Mouse (Mus musculus): ENCODE measurements around the gene Arhgap9. TPM values are rescaled to one million over a fixed set of nuclear protein-coding genes. Genes with fewer than 3 reads are reported as not detected.

Arhgap9 gene
- polyA plus RNA-seq, 1 experiment from 2014 or later: 2.6 TPM

DNA sequence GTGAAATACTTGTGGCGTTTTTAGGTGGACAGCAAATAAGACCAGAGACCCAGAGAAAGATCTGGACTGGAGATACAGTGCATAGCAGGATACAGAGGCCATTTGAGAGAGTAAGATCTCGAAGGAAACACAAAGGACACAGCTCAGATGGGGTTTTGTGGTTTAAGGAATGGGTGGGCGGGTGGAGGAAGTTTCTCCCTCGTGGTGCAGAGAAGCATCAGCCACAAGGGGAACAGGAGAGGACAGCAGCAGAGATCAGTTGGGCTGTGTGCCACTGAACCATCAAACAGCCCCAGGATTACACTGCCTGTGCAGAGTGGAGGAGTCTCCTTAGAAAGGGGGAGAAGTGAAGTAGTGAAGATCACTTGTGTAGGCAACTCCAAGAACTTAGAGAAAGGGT, 3.8 kb upstream of the Arhgap9 start:
- H3K9me3 ChIP-seq (ENCODE audit: low read length): no peaks in the 10 kb centered on the region
- no peak overlapping the region for H3K4me3 ChIP-seq (ENCODE audit: low read length)
- ATAC-seq (ENCODE audit: low FRiP score, low TSS enrichment): no peak
- no peak overlapping the region for H3K27ac ChIP-seq (ENCODE audit: low read length)
- no peaks in the 10 kb centered on the region; the same call in 1 of the 2 replicates for H3K27me3 ChIP-seq (ENCODE audit: insufficient read depth, low read length)
- no peak overlapping the region for H3K9ac ChIP-seq (replicated peaks; ENCODE audit: low read length)
- no peaks in the 10 kb centered on the region for H3K36me3 ChIP-seq (ENCODE audit: insufficient read depth, low read length)
- no peaks in the 10 kb centered on the region for H3K4me1 ChIP-seq (ENCODE audit: insufficient read depth, low read length)
- WGBS: 38% methylated on average over 4 of the region's 4 CpGs
- H3K4me2 ChIP-seq (replicated peaks; ENCODE audit: low read depth, low read length): no peak overlapping the region

DNA sequence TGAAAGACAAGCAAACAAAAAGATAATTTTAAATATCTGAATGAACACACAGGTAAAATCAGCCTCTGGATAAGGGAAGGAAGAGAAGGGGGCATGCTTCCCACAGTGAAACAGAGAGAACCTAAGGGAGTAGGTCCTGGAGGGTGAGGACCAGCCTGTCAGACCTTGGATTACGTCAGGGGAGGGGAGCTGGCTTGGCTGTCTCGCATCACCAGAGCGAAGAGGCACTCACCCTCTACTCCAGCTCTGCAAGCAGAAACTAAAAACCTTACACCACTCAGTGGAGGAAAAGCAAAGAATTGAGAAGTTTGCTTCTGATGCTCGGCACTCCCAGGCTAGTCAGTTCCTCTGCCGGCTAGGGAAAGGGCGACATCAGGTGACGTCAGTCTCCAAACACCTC, 1.8 kb upstream of the Arhgap9 start:
- ATAC-seq (ENCODE audit: low FRiP score, low TSS enrichment): peak; percentile 73
- 42% methylated on average over 7 of the region's 7 CpGs for WGBS
- Histone ChIP-seq H3K4me3 (ENCODE audit: low read length) (no peak overlapping the region), H3K9me3 (ENCODE audit: low read length) (no peaks in the 10 kb centered on the region), H3K27me3 (ENCODE audit: insufficient read depth, low read length) (peaks cover 9% of the 10 kb centered on the region; the same call in 1 of the 2 replicates), H3K4me1 (ENCODE audit: insufficient read depth, low read length) (no peaks in the 10 kb centered on the region), H3K36me3 (ENCODE audit: insufficient read depth, low read length) (no peaks in the 10 kb centered on the region), H3K27ac (ENCODE audit: low read length) (no peak overlapping the region), H3K4me2 (replicated peaks; ENCODE audit: low read depth, low read length) (no peak overlapping the region), H3K9ac (replicated peaks; ENCODE audit: low read length) (no peak overlapping the region)

DNA sequence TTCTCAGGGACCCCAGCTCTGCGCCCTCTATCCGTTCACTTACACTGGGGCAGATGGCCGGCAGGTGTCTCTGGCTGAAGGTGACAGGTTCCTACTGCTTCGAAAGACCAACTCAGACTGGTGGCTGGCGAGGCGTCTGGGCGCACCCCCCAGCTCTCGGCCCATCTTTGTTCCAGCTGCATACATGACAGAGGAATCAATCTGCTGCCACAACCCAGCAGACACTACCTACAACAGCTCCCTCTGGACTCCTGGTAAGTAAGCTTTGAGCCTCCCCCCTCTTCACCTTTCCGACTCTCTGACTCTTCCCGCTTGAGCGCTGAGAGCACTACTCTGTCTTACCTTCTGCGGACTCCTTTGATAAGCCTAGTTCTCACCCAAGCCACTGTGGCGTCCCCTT, 414 bp downstream of the Arhgap9 start:
- peaks cover 31% of the 10 kb centered on the region for H3K27me3 ChIP-seq (ENCODE audit: insufficient read depth, low read length)
- no peak overlapping the region for H3K4me2 ChIP-seq (replicated peaks; ENCODE audit: low read depth, low read length)
- H3K9me3 ChIP-seq (ENCODE audit: low read length): 0 out of 2 replicates have a peak, but pooled peaks cover 2% of the 10 kb centered on the region
- peaks cover 17% of the 10 kb centered on the region for H3K4me1 ChIP-seq (ENCODE audit: insufficient read depth, low read length)
- no peak overlapping the region for H3K9ac ChIP-seq (replicated peaks; ENCODE audit: low read length)
- H3K27ac ChIP-seq (ENCODE audit: low read length): no peak overlapping the region
- H3K4me3 ChIP-seq (ENCODE audit: low read length): no peak overlapping the region
- WGBS: 60% methylated on average over 13 of the region's 13 CpGs
- no peak for ATAC-seq (ENCODE audit: low FRiP score, low TSS enrichment)
- no peaks in the 10 kb centered on the region for H3K36me3 ChIP-seq (ENCODE audit: insufficient read depth, low read length)

DNA sequence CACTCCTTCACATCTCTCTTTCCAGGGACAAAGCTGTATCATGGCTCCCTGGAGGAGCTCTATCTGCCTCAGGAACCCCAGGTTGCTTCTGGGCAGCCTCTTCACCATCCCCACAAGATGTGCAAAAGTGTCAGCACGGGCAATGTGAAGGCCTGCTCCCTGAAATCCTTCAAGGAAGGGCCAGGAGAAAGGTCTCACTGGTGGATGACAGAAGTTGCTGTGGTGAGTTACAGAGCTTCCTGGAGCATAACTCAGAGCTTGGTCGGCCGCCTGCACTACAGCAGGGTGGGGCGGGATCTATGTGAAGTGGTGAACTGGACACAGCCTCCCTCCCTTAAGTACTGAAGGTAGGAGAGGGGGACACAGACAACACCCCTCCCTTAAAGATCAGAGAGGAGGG, 905 bp downstream of the Arhgap9 start:
- H3K4me2 ChIP-seq (replicated peaks; ENCODE audit: low read depth, low read length): no peak overlapping the region
- H3K27ac ChIP-seq (ENCODE audit: low read length): no peak overlapping the region
- peaks cover 17% of the 10 kb centered on the region for H3K4me1 ChIP-seq (ENCODE audit: insufficient read depth, low read length)
- peaks cover 36% of the 10 kb centered on the region for H3K27me3 ChIP-seq (ENCODE audit: insufficient read depth, low read length)
- no peak overlapping the region for H3K9ac ChIP-seq (replicated peaks; ENCODE audit: low read length)
- no peak overlapping the region for H3K4me3 ChIP-seq (ENCODE audit: low read length)
- 0 out of 2 replicates have a peak, but pooled peaks cover 4% of the 10 kb centered on the region for H3K9me3 ChIP-seq (ENCODE audit: low read length)
- WGBS: 61% methylated on average over 4 of the region's 4 CpGs
- ATAC-seq (ENCODE audit: low FRiP score, low TSS enrichment): no peak
- no peaks in the 10 kb centered on the region for H3K36me3 ChIP-seq (ENCODE audit: insufficient read depth, low read length)

DNA sequence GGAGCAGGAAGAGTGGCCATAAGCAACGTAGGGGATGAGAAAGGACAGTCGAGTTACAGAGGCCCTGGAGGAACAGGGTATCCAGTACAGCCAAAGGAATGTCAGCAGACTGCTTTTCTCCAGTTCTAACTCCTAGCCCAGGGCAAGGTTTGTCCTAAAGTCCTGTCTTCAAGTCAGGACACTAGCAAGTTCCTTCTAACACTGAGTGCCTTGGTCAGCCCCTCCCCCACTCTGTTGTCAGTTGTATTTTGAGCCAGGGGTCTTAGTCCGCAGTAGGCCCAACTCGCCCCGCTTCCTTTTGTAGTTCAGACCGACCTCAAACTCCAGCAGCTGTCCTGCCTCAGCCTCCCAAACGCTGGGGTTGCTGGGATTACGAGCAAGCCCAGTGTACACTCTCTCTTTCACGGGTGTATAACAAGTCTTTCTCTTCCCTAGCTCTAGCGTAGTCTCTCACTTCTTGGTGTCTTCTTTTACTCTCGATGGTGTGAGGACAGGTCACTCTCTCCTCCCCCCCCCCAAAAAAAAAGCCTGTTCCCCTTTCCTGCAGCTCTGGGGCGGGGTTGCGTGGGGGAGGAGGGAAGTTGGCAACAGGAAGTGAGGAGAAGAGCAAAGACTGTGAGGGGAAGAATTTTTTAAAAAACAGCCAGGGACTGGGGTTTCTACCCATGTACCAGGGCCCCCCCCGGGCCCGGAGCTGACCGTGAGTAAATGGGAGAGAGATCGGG, 1.5 kb downstream of the Arhgap9 start:
- ATAC-seq (ENCODE audit: low FRiP score, low TSS enrichment): no peak
- no peak overlapping the region for H3K4me3 ChIP-seq (ENCODE audit: low read length)
- H3K9me3 ChIP-seq (ENCODE audit: low read length): 0 out of 2 replicates have a peak, but pooled peaks cover 4% of the 10 kb centered on the region
- peaks cover 42% of the 10 kb centered on the region for H3K27me3 ChIP-seq (ENCODE audit: insufficient read depth, low read length)
- WGBS: 68% methylated on average over 17 of the region's 17 CpGs
- H3K9ac ChIP-seq (replicated peaks; ENCODE audit: low read length): no peak overlapping the region
- H3K4me2 ChIP-seq (replicated peaks; ENCODE audit: low read depth, low read length): no peak overlapping the region
- H3K36me3 ChIP-seq (ENCODE audit: insufficient read depth, low read length): no peaks in the 10 kb centered on the region
- H3K4me1 ChIP-seq (ENCODE audit: insufficient read depth, low read length): peaks cover 17% of the 10 kb centered on the region
- H3K27ac ChIP-seq (ENCODE audit: low read length): no peak overlapping the region

DNA sequence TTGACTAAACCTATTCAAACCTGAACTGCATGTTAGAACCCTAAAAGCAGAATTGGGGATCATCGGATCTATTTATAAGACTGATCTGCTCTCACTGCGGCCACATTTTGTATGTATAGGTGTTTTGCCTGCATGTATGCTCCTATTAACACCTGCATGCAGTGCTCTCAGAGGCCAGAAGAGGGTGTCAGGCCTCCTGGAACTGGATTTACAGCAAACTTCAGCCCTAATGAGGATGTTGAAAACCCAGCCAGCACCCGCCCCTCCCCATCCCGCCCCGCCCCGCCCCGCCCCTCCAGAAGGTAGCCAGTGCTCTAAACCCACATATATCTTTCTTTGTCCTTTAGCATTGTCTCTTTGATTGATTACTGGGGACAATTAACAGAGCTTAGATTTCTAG, 2.7 kb downstream of the Arhgap9 start:
- Histone ChIP-seq H3K27me3 (ENCODE audit: insufficient read depth, low read length) (peaks cover 51% of the 10 kb centered on the region), H3K9ac (replicated peaks; ENCODE audit: low read length) (no peak overlapping the region), H3K36me3 (ENCODE audit: insufficient read depth, low read length) (no peaks in the 10 kb centered on the region), H3K4me1 (ENCODE audit: insufficient read depth, low read length) (peaks cover 17% of the 10 kb centered on the region), H3K27ac (ENCODE audit: low read length) (no peak overlapping the region), H3K4me3 (ENCODE audit: low read length) (no peak overlapping the region), H3K9me3 (ENCODE audit: low read length) (0 out of 2 replicates have a peak, but pooled peaks cover 4% of the 10 kb centered on the region), H3K4me2 (replicated peaks; ENCODE audit: low read depth, low read length) (no peak overlapping the region)
- WGBS: 10% methylated on average over 7 of the region's 7 CpGs
- ATAC-seq (ENCODE audit: low FRiP score, low TSS enrichment): no peak; the same call in 1 of the 2 replicates

DNA sequence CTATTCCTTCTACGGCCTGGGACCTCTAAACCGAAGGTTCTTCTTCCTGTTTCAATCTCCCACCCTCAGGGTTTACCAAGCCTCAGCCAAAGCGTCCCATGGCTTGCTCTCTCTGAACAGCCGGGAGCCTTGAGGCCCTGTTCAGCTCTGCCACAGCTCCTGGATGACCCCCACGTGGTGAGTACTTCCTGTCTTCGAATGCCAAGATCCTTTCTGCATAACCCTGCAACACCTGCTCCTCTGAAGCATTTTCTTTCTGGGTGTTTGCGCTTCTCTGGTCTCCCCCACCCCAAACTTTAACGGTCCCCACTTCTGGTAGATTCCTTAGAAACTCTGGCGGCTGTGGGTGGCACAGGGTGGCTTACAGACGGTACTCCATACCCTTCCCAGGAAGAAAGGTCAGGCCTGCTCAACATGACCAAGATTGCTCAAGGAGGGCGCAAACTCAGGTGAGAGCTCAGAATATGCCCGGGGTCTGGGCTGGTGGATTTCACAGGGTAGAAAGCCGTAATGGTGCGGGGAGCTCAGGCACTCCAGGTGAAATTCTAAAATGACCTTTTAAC, 3.8 kb downstream of the Arhgap9 start:
- Histone ChIP-seq H3K27ac (ENCODE audit: low read length) (no peak overlapping the region), H3K4me1 (ENCODE audit: insufficient read depth, low read length) (peaks cover 17% of the 10 kb centered on the region), H3K4me2 (replicated peaks; ENCODE audit: low read depth, low read length) (peak overlapping the region; percentile 94), H3K27me3 (ENCODE audit: insufficient read depth, low read length) (peaks cover 52% of the 10 kb centered on the region), H3K9me3 (ENCODE audit: low read length) (0 out of 2 replicates have a peak, but pooled peaks cover 4% of the 10 kb centered on the region), H3K36me3 (ENCODE audit: insufficient read depth, low read length) (0 out of 2 replicates have a peak, but pooled peaks cover 4% of the 10 kb centered on the region), H3K4me3 (ENCODE audit: low read length) (peak overlapping the region; percentile 56), H3K9ac (replicated peaks; ENCODE audit: low read length) (peak overlapping the region; percentile 64)
- no peak for ATAC-seq (ENCODE audit: low FRiP score, low TSS enrichment)
- 30% methylated on average over 14 of the region's 14 CpGs for WGBS

DNA sequence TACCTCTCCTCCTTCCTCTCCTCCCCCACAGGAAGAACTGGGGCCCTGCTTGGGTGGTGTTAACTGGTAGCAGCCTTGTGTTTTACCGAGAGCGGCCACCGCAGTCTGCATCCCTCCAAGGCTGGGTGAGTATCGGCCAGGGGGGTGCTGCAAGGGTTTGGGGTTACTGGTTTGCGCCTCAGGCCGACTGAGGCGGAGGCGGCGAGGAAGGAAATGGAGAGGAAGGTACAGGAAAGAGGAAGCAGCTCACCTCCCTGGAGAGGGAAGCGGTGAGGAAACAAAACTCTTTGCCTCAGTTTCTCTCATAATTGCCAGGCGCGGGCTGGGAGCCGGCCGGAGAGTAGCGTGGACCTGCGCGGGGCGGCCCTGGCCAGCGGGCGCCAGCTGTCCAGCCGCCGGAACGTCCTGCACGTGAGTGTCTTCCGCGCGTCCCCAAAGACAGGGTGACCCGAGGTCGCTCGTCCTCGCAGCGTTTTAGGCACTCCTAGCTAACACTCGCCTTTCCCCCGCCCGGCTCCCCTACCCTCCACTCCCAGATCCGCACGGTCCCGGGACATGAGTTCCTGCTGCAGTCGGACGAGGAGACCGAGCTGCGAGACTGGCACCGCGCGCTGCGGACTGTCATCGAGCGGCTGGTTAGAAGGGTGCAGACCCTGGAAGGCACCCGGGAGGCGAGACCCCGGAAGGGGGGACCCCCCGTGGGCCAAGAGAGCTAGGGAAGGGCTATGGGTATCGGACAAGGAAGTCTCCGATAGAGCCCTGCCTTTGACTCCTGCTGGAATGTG, 4.4 kb downstream of the Arhgap9 start:
- Histone ChIP-seq H3K27me3 (ENCODE audit: insufficient read depth, low read length) (peaks cover 52% of the 10 kb centered on the region), H3K36me3 (ENCODE audit: insufficient read depth, low read length) (peaks cover 11% of the 10 kb centered on the region; the same call in 1 of the 2 replicates), H3K4me2 (replicated peaks; ENCODE audit: low read depth, low read length) (peak overlapping the region; percentile 94), H3K4me3 (ENCODE audit: low read length) (peak overlapping the region; percentile 56), H3K27ac (ENCODE audit: low read length) (no peak overlapping the region), H3K9ac (replicated peaks; ENCODE audit: low read length) (peak overlapping the region; percentile 64), H3K9me3 (ENCODE audit: low read length) (0 out of 2 replicates have a peak, but pooled peaks cover 4% of the 10 kb centered on the region), H3K4me1 (ENCODE audit: insufficient read depth, low read length) (peaks cover 17% of the 10 kb centered on the region)
- 1% methylated on average over 53 of the region's 54 CpGs for WGBS
- peak; percentile 43; the same call in 1 of the 2 replicates for ATAC-seq (ENCODE audit: low FRiP score, low TSS enrichment)

DNA sequence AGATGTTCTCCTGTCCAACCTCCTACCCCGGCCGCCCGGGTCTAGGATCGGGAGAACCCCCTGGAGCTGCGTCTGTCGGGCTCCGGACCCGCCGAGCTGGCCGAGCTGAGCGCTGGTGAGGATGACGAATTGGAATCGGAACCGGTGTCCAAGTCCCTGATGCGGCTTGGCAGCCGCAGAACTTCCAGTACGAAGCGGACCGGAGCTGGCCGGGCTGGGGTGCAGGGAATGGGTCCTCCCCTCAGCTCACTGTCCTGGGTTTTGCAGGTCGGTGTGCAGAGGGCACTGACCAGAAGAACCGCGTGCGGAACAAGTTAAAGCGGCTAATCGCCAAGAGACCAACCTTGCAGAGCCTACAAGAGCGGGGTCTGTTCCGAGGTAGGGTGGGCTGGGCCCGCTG, 5.1 kb downstream of the Arhgap9 start:
- Histone ChIP-seq H3K4me1 (ENCODE audit: insufficient read depth, low read length) (peaks cover 17% of the 10 kb centered on the region), H3K4me3 (ENCODE audit: low read length) (peak overlapping the region; percentile 56)
- ATAC-seq (ENCODE audit: low FRiP score, low TSS enrichment): no peak

More for the DNA sequence above, 5.1 kb downstream of the Arhgap9 start:
- H3K27me3 ChIP-seq (ENCODE audit: insufficient read depth, low read length): peaks cover 52% of the 10 kb centered on the region
- H3K27ac ChIP-seq (ENCODE audit: low read length): no peak overlapping the region
- peaks cover 12% of the 10 kb centered on the region; the same call in 1 of the 2 replicates for H3K36me3 ChIP-seq (ENCODE audit: insufficient read depth, low read length)
- H3K4me2 ChIP-seq (replicated peaks; ENCODE audit: low read depth, low read length): peak overlapping the region; percentile 94
- WGBS: 8% methylated on average over 29 of the region's 29 CpGs
- 0 out of 2 replicates have a peak, but pooled peaks cover 4% of the 10 kb centered on the region for H3K9me3 ChIP-seq (ENCODE audit: low read length)
- peak overlapping the region; percentile 64 for H3K9ac ChIP-seq (replicated peaks; ENCODE audit: low read length)

All from kidney, embryonic 16.5 days (tissue).